Mouse (Mus musculus): Measurements from ENCODE around the gene Iqck.

DNA sequence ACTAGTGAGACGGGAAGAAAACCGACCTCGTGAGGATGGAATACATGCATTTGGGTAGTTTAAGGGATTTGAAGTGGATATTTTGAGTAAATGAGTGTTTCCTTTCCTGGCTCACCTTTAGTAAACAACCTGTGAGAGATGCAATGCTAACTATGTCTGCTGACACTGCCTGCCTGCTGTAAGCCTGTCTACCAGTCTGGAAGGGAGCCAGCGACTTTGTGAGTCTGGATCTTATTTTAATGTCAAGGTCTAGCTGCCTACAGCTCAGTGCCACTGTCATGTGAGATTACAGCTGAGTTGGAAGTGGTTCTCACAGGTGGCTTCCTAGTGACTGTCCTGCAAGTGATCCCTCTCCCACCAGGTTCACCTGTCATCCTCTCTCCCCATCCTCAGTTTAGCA lies 49.0 kb downstream of the Iqck start:
- TF ChIP-seq CTCF (IDR thresholded peaks at IDR 0.05; ENCODE audit: extremely low read depth, insufficient read length, insufficient replicate concordance, low read depth, low read length) = no peak
- no peak for TF ChIP-seq POLR2A (IDR thresholded peaks at IDR 0.05; ENCODE audit: low read depth, low read length)

All from small intestine, adult 2 months (tissue).